Mouse (Mus musculus) C2C12 (cell line): ENCODE data around the gene Ttc7.

Experiments
- CEBPB ChIP-seq: IDR thresholded peaks from one replicate; pipeline ENCODE4 v1.6.1; 2011; ENCODE audit warnings: low read depth, mild to moderate bottlenecking, control low read depth, moderate library complexity
- CTCF ChIP-seq: IDR thresholded peaks from one replicate; pipeline ENCODE4 v1.5.1; 2011; ENCODE audit not compliant: control insufficient read depth, insufficient read depth, insufficient read length
- MAX ChIP-seq: IDR thresholded peaks from one replicate; pipeline ENCODE4 v1.6.1; 2011; ENCODE audit warnings: mild to moderate bottlenecking, control low read depth
- MYOG ChIP-seq: IDR thresholded peaks from one replicate; pipeline ENCODE4 v1.6.1; 2011; ENCODE audit not compliant: control insufficient read depth, insufficient read length; ENCODE audit errors: extremely low read depth
- USF1 ChIP-seq: IDR thresholded peaks from one replicate; pipeline ENCODE4 v1.6.1; 2011; ENCODE audit warnings: low read depth, mild to moderate bottlenecking, control low read depth, moderate library complexity

GRCm38 (mm10) chr17:87361132-87361531 lies 78.4 kb downstream of the Ttc7 start:
- TF ChIP-seq CTCF: no peak
- TF ChIP-seq MYOG: no peak
- TF ChIP-seq USF1: no peak
- no peak for TF ChIP-seq MAX
- no peak for TF ChIP-seq CEBPB
